Mouse (Mus musculus) layer of hippocampus, adult 11-12 months (tissue): ENCODE data around the gene Gm8229.
"Not testable (repeated sequence)": the region's sequence is repeated elsewhere in the genome, so short reads cannot be mapped to it uniquely, and the experiment has no call there.

ENCODE experiments used
- DNase-seq: peaks from one replicate; pipeline ENCODE4 v3.0.0; 2022; ENCODE audit warnings: low spot score

The Gm8229 gene

DNA sequence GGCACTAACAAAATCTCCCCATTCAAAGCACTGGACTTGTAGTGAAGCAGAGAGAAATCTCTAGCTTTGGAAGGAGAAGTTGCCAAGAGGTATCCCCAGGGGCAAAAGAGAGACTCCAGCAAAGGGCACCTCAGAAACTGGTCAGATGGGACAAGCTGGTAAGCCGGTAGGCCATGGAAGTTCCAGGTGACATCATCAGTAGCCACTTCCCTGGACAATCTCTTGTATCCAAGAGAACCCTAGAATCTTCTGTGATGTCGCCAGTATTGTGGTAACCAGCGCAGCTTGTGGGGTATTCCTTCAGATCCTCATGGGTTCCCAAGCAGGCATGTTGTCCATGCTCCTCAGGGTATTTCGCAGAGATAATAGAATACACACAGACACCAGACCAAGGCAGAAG lies at the start of gene Gm8229:
Gene Gm8229 (plus strand): TSS at position 301 of the 400 bp plus-strand sequence.
- not testable (repeated sequence) for DNase-seq

DNA sequence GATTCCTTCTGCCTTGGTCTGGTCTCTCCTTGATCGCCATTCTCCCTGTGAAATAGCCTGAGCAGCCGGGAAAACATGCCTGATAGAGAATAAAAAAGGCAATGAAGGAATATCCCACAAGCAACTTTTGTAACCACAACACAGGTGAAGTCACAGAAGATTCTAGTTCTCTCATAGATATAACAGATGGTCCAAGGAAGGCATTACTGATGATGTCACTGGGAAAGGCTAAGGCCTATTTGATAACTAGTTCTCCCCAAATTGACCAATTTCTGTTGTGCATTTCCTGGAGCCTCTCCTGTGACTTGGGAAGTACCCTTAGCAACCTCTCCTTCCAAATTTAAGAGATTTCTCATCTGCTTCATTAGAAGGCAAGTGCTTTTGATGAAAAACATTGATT lies 26.7 kb upstream of the Gm8229 start, which contains the start of gene Gm5930:
Gene Gm5930 (minus strand): TSS at position 101 of the 400 bp plus-strand sequence.
- DNase-seq: not testable (repeated sequence)

GRCm38 (mm10) chr14:44361416-44361815 lies 3.7 kb upstream of the Gm8229 start:
- not testable (repeated sequence) for DNase-seq

GRCm38 (mm10) chr14:44362301-44362700 lies 2.9 kb upstream of the Gm8229 start:
- not testable (repeated sequence) for DNase-seq

GRCm38 (mm10) chr14:44384233-44384632 lies 19.1 kb downstream of the Gm8229 start:
- not testable (repeated sequence) for DNase-seq

GRCm38 (mm10) chr14:44410588-44410987 lies 45.4 kb downstream of the Gm8229 start, which contains the start of gene Gm3371:
Gene Gm3371, minus strand, starts transcription at chr14:44410688.
- not testable (repeated sequence) for DNase-seq
